Comparison of ENCODE assay signal across 24 mouse cellular contexts in genomic region chr11:32699913-32700493, GRCm38 (mm10). TPM values are rescaled to one million over a fixed set of nuclear protein-coding genes. Genes with fewer than 3 reads are reported as not detected.
DNase-seq lines count a peak whose midpoint lies in the region; ATAC-seq lines count a peak whose summit lies in the region.
"Had no signal": no experiment of that assay in that cellular context is flagged by ENCODE, and none has a peak within 500 bp of the region (broad histone marks: within the 10 kb centered on the region; RNA-seq: fewer than 3 reads in every experiment).

No protein-coding gene starts in this region.

- no peaks in the 10 kb centered on the region for H3K27me3 ChIP-seq in heart, embryonic 11.5 days (ENCODE audit: control insufficient read depth, insufficient read depth, low read length)
- no peaks in the 10 kb centered on the region for H3K27me3 ChIP-seq in lung, embryonic 16.5 days (ENCODE audit: control insufficient read depth, insufficient read depth, low read depth, low read length)
- H3K27me3 ChIP-seq: embryonic facial prominence, embryonic 13.5 days; forebrain, embryonic 12.5 days; forebrain, embryonic 15.5 days; heart, embryonic 13.5 days; hindbrain, embryonic 12.5 days; hindbrain, embryonic 15.5 days had no signal

- H3K36me3 ChIP-seq in heart, embryonic 11.5 days (ENCODE audit: control insufficient read depth, insufficient read depth, low read length) = no peaks in the 10 kb centered on the region
- no peaks in the 10 kb centered on the region for H3K36me3 ChIP-seq in lung, embryonic 16.5 days (ENCODE audit: control insufficient read depth, insufficient read depth, low read length)
- H3K36me3 ChIP-seq: embryonic facial prominence, embryonic 10.5 days; embryonic facial prominence, embryonic 13.5 days; forebrain, embryonic 12.5 days; forebrain, embryonic 15.5 days; heart, embryonic 13.5 days; hindbrain, embryonic 12.5 days; hindbrain, embryonic 15.5 days had no signal

- no peak overlapping the region for H3K4me3 ChIP-seq in heart, embryonic 11.5 days (ENCODE audit: low read depth, low read length)
- H3K4me3 ChIP-seq in lung, embryonic 16.5 days (ENCODE audit: low read length) = no peak overlapping the region
- H3K4me3 ChIP-seq: embryonic facial prominence, embryonic 10.5 days; embryonic facial prominence, embryonic 13.5 days; erythroblast, embryonic 14.5 days; forebrain, embryonic 12.5 days; forebrain, embryonic 15.5 days; heart, embryonic 13.5 days; hindbrain, embryonic 12.5 days; hindbrain, embryonic 15.5 days had no signal

- no peaks in the 10 kb centered on the region for H3K9me3 ChIP-seq in heart, embryonic 11.5 days (replicated peaks; ENCODE audit: control insufficient read depth, low read length)
- H3K9me3 ChIP-seq in lung, embryonic 16.5 days (ENCODE audit: control insufficient read depth, low read length) = no peaks in the 10 kb centered on the region
- H3K9me3 ChIP-seq: embryonic facial prominence, embryonic 10.5 days; embryonic facial prominence, embryonic 13.5 days; forebrain, embryonic 12.5 days; forebrain, embryonic 15.5 days; heart, embryonic 13.5 days; hindbrain, embryonic 12.5 days; hindbrain, embryonic 15.5 days had no signal

- WGBS in heart, embryonic 11.5 days (ENCODE audit: insufficient replicate concordance) = 76% methylated on average over 3 of the region's 3 CpGs
- WGBS in lung, embryonic 16.5 days = 55% methylated on average over 3 of the region's 3 CpGs

- no peak overlapping the region for H3K9ac ChIP-seq in heart, embryonic 11.5 days (ENCODE audit: low read depth, low read length)
- H3K9ac ChIP-seq in lung, embryonic 16.5 days (ENCODE audit: low read length) = no peak overlapping the region
- H3K9ac ChIP-seq: embryonic facial prominence, embryonic 13.5 days; forebrain, embryonic 12.5 days; forebrain, embryonic 15.5 days; heart, embryonic 13.5 days; hindbrain, embryonic 12.5 days; hindbrain, embryonic 15.5 days had no signal

- peaks cover 53% of the 10 kb centered on the region for H3K4me1 ChIP-seq in heart, embryonic 11.5 days (ENCODE audit: control insufficient read depth, insufficient read depth, low read length)
- peaks cover 20% of the 10 kb centered on the region for H3K4me1 ChIP-seq in lung, embryonic 16.5 days (replicated peaks; ENCODE audit: control insufficient read depth, insufficient read depth, low read length)

- H3K4me2 ChIP-seq in heart, embryonic 11.5 days = no peak overlapping the region
- no peak overlapping the region for H3K4me2 ChIP-seq in lung, embryonic 16.5 days (ENCODE audit: low read depth, low read length)
- H3K4me2 ChIP-seq: embryonic facial prominence, embryonic 13.5 days; forebrain, embryonic 12.5 days; forebrain, embryonic 15.5 days; heart, embryonic 13.5 days; hindbrain, embryonic 12.5 days; hindbrain, embryonic 15.5 days had no signal

- no peak for ATAC-seq in heart, embryonic 11.5 days (replicated peaks; ENCODE audit: insufficient number of reproducible peaks, low FRiP score, low TSS enrichment)
- ATAC-seq in lung, embryonic 16.5 days (ENCODE audit: low read depth) = 0 out of 2 replicates have a peak, but pooled peaks have one; percentile 34
- ATAC-seq: CD4-positive, CD25-positive, alpha-beta regulatory T cell, adult 4 months; forebrain, embryonic 15.5 days; intestine, postnatal 0 days had no signal

- peak; percentile 44 for DNase-seq in adrenal gland, postnatal 14 days
- DNase-seq in adrenal gland, postnatal 36 days = no peak
- DNase-seq in heart, adult 11 months = peak; percentile 66
- DNase-seq in lung, postnatal 14 days = no peak
- DNase-seq in cerebellum, postnatal 36 days = no peak
- DNase-seq: cerebellum, adult 11 months; cerebellum, adult 2 months; cerebellum, adult 9-11 months; cerebellum, postnatal 25 days; embryo, embryonic 11 days; gastrocnemius, postnatal 36 days; kidney, adult 2 months had no signal

- H3K27ac ChIP-seq in heart, embryonic 11.5 days (ENCODE audit: low read depth, low read length) = no peak overlapping the region
- H3K27ac ChIP-seq in lung, embryonic 16.5 days (ENCODE audit: low read length) = no peak overlapping the region
- H3K27ac ChIP-seq: embryonic facial prominence, embryonic 10.5 days; embryonic facial prominence, embryonic 13.5 days; forebrain, embryonic 12.5 days; forebrain, embryonic 15.5 days; heart, embryonic 13.5 days; hindbrain, embryonic 12.5 days; hindbrain, embryonic 15.5 days had no signal

RNA-seq across cellular contexts. Expression of gene Fbxw11, which starts 57.5 kb away (rescaled TPM):
- 85.5 and 86.2 TPM in 2 replicates for total RNA-seq in adrenal gland, postnatal 14 days (2021)
- total RNA-seq in adrenal gland, postnatal 36 days (2021) = 100 to 1,000 TPM; 107 to 111 TPM
- polyA plus RNA-seq in heart, embryonic 11.5 days (2014; fragmentation: Nextera tagmentation; extraction: Ambion mirVana) = 51.0 and 74.8 TPM in 2 replicates
- polyA plus RNA-seq in lung, embryonic 16.5 days (2015; fragmentation: Nextera tagmentation; extraction: Ambion mirVana) = 74.1 and 80.5 TPM in 2 replicates

Comparison
In these comparisons a context has a peak if more than half of its experiments do, and no peak if none do; other contexts are left out.
1. DNase-seq: peak in adrenal gland, postnatal 14 days (single experiment) and heart, adult 11 months (single experiment); none in adrenal gland, postnatal 36 days (0 of 2), lung, postnatal 14 days (single experiment) and cerebellum, postnatal 36 days (0 of 2).